Mouse (Mus musculus): Measurements from ENCODE around the gene Acads.

- TF ChIP-seq CTCF (IDR thresholded peaks at IDR 0.05; ENCODE audit: extremely low read depth, insufficient read depth, low read length) (no peak), POLR2A (IDR thresholded peaks at IDR 0.05; ENCODE audit: extremely low read depth, insufficient read depth, low read length) (no peak)
Measured at GRCm38 (mm10) chr5:115102231-115102630, 16.9 kb downstream of the Acads start.
